Mouse (Mus musculus): Measurements from ENCODE around the gene Smok3a.

DNA sequence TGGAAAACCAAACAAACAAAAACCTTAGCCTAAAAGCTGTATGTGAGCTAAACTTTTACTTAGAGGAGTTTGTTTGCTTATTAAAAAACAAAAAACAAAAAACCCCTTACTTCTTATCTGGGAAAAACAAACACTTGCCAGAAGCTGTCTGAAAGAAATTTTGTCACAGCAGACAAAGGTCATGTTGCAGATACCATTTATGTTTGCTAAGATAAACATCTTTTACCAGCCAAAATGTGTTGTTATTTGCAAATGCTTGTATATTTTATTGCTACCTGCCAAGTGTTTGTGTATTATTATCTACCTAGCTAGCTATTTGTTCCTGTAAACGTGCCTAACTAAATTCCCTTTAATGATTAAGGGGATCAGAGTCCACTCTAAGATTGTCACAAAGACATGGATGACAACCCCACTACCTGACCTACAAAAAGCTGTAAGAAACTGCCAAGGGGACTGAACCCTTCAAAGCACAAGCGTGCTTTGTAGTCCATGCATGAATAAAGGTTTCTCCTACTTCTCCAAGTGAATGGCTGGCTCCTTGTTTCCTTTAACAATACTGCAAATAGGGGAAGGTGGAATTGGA lies 62.3 kb downstream of the Smok3a start:
- TF ChIP-seq POLR2A (IDR thresholded peaks at IDR 0.05; ENCODE audit: control insufficient read depth in 1 of 2, insufficient read depth in 1 of 2, low read depth in 1 of 2, low read length in 2 of 2, poor library complexity in 1 of 2) (no peak), CTCF (IDR thresholded peaks at IDR 0.05 in 2 of 3, conservative IDR thresholded peaks at IDR 0.05 in 1 of 3; ENCODE audit: control insufficient read depth in 1 of 3, insufficient read depth in 1 of 3, low read depth in 2 of 3, low read length in 3 of 3, poor library complexity in 1 of 3, severe bottlenecking in 1 of 3) (no peak), MAFK (IDR thresholded peaks at IDR 0.05; ENCODE audit: borderline replicate concordance, low read depth, low read length) (no peak)

Measured in MEL (cell line).